Mouse (Mus musculus): ENCODE measurements around the gene Vmn2r71.

The Vmn2r71 gene

DNA sequence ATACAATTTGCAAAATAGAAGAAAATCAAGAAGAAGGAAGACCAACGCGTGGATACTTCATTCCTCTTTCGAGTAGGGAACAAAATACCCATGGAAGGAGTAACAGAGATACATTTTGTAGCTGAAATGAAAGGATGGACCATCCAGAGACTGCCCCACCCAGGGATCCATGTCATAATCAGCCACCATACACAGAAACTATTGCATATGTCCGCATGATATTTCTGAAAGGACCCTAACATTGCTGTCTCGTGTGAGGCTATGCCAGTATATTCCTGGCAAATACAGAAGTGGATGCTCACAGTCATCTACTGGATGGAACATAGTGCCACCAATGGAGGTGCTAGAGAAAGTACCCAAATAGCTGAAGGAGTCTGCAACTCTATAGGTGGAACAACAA, at the start of gene Vmn2r71:
Vmn2r71 (plus strand) TSS at position 301 of the 400 bp plus-strand sequence.
- no peak for DNase-seq

DNA sequence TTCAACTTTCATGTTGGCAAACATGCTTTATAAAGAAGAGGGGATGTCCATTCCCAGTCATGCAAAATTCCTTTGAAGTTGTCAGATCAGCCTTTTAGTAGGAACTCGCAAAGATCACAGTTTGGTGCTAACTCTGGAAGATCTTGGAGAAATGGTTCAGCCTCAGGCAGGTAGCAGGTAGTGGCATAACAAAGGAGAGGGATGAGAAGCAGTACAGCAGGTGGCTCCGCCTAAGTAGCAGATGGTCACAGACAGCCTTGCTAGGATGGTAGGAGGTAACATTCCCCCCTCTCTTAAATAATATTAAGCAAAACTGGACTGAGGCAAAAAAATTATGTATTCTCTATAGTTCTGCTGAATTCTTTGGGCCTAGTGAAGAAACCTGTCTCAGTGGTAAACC, 20.8 kb upstream of the Vmn2r71 start:
- no peak for DNase-seq

DNA sequence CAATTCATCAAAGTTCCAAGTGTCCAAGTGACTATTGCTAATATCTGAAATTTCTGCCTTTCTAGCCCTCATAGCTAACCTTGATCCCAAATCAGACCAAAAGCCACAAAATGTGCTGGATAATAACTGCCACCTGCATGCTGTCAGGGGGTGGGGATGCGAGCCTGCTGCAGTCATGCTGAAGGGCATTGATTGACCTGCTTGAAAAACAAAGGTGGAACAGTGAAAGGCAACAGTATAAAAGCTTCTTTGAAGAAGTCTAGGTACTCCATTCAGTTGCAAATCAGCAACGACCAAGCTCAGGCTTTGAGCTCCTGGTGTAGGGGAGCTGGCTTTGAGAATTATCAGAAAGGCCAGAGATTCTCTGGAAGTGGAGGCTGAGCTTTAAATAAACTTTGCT, 19.8 kb upstream of the Vmn2r71 start:
- DNase-seq, result no peak

DNA sequence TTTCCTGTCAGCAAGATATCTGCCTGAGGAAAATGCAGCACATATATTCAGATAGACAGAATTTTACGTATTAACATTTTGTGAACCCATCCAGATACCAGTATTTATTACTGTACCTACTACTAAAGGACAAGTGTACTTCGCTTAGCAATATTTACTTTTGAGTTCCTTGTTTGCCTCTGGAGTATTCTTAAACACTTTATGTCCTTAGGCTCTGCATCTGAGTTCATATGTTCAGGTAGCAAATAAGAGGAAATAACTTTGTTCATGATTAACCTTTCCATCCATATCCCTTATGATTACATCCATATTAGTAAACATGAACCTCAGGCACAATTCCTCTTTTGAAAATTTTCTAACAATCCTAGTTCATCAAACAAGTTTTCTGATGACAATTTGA, 6.2 kb downstream of the Vmn2r71 start, which contains the start of gene Vmn2r70:
Vmn2r70 (minus strand) TSS at position 101 of the 400 bp plus-strand sequence.
- DNase-seq, result no peak

Measured in kidney, postnatal 36 days (tissue).